Mouse (Mus musculus) hindbrain, embryonic 10.5 days (tissue): ENCODE data around the gene Mybl2. TPM values are rescaled to one million over a fixed set of nuclear protein-coding genes. Genes with fewer than 3 reads are reported as not detected.
"Not testable (repeated sequence)": the region's sequence is repeated elsewhere in the genome, so short reads cannot be mapped to it uniquely, and the experiment has no call there.

Experiments
- DNase-seq: peaks from one replicate; pipeline ENCODE4 v3.0.0-alpha.2; 2017; ENCODE audit warnings: low spot score
- H3K27ac ChIP-seq: fragments of 300-500 bp; sonication (generic); 2 replicates; pipeline ENCODE4 v1.5.1; 2016; ENCODE audit warnings: mild to moderate bottlenecking, moderate library complexity
- H3K27me3 ChIP-seq: fragments of 300-500 bp; sonication (generic); 2 replicates; pipeline ENCODE4 v1.6.1; 2016; ENCODE audit warnings: mild to moderate bottlenecking; ENCODE audit not compliant: poor library complexity, insufficient read depth, severe bottlenecking
- H3K36me3 ChIP-seq: fragments of 300-500 bp; sonication (generic); 2 replicates; pipeline ENCODE4 v1.6.1; 2016; ENCODE audit warnings: mild to moderate bottlenecking, moderate library complexity
- H3K4me1 ChIP-seq: fragments of 300-500 bp; sonication (generic); replicated peaks from 2 replicates; pipeline ENCODE4 v1.6.1; 2016; ENCODE audit warnings: mild to moderate bottlenecking
- H3K4me3 ChIP-seq: fragments of 300-500 bp; sonication (generic); 2 replicates; pipeline ENCODE4 v1.5.1; 2016; ENCODE audit warnings: mild to moderate bottlenecking, moderate library complexity
- H3K9me3 ChIP-seq: fragments of 300-500 bp; sonication (generic); 2 replicates; pipeline ENCODE4 v1.6.1; 2016; ENCODE audit warnings: mild to moderate bottlenecking, moderate library complexity
- WGBS: fragments of 180-500 bp; shearing (Covaris S2); methylation state at CpG from one replicate; pipeline ENCODE4 v1.1.7; 2016; 5-methylcytosine and 5-hydroxymethylcytosine counted together
- polyA plus RNA-seq: library from polyadenylated mRNA; unstranded; fragments of >200 nt; fragmentation: Nextera tagmentation; extraction: Ambion mirVana; gene quantifications from 2 replicates; pipeline ENCODE4 v1.2.1, GENCODE M21; 2016

The Mybl2 gene
- polyA plus RNA-seq, 1 experiment from 2014 or later = 44.5 TPM

GRCm38 (mm10) chr2:163055715-163056114, 1.2 kb downstream of the Mybl2 start:
- Histone ChIP-seq H3K9me3 (no peaks in the 10 kb centered on the region), H3K36me3 (peaks cover 11% of the 10 kb centered on the region), H3K4me3 (peak overlapping the region; percentile 84), H3K27ac (peak overlapping the region; percentile 91), H3K4me1 (peaks cover 43% of the 10 kb centered on the region), H3K27me3 (0 out of 2 replicates have a peak, but pooled peaks cover 5% of the 10 kb centered on the region)
- 41% methylated on average over 5 of the region's 5 CpGs for WGBS
- no peak for DNase-seq

GRCm38 (mm10) chr2:163056584-163056983, 2.1 kb downstream of the Mybl2 start:
- 92% methylated on average over 9 of the region's 9 CpGs for WGBS
- DNase-seq = no peak
- no peak overlapping the region for H3K4me3 ChIP-seq
- H3K27ac ChIP-seq = no peak overlapping the region
- no peaks in the 10 kb centered on the region for H3K9me3 ChIP-seq
- H3K4me1 ChIP-seq = peaks cover 42% of the 10 kb centered on the region
- H3K27me3 ChIP-seq = 0 out of 2 replicates have a peak, but pooled peaks cover 5% of the 10 kb centered on the region
- peaks cover 19% of the 10 kb centered on the region for H3K36me3 ChIP-seq

GRCm38 (mm10) chr2:163058981-163059380, 4.5 kb downstream of the Mybl2 start:
- not testable (repeated sequence) for H3K4me3 ChIP-seq, H3K9me3 ChIP-seq, H3K27me3 ChIP-seq, DNase-seq, H3K27ac ChIP-seq
- Histone ChIP-seq H3K36me3 (peaks cover 43% of the 10 kb centered on the region), H3K4me1 (peaks cover 30% of the 10 kb centered on the region)
- WGBS = 94% methylated on average over 7 of the region's 7 CpGs

DNA sequence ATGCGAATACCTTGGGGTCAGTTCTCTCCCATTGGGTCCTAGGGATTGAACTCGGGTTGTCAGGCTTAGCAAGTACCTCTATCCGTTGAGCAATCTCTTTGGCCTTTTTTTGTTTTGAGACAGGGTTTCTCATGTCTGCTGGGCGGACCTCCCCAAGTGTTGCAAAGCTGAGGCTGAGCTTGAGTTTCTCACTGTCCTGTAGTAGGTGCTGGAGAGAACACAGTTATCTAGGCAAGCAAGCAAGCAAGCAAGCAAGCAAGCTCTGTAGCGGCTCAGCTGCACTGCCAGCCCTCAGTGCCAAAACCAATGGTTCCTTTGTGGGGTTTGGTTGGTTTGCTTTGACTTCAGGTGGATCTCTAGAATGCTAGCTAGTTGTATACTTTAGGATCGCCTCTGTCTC, 6.1 kb downstream of the Mybl2 start:
- H3K27me3 ChIP-seq = 0 out of 2 replicates have a peak, but pooled peaks cover 3% of the 10 kb centered on the region
- no peak for DNase-seq
- 88% methylated on average over 6 of the region's 6 CpGs for whole genome bisulfite sequencing
- no peak overlapping the region for H3K4me3 ChIP-seq
- peaks cover 60% of the 10 kb centered on the region for H3K36me3 ChIP-seq
- no peak overlapping the region for H3K27ac ChIP-seq
- peaks cover 14% of the 10 kb centered on the region for H3K4me1 ChIP-seq
- H3K9me3 ChIP-seq = no peaks in the 10 kb centered on the region

GRCm38 (mm10) chr2:163061203-163062118, 7.0 kb downstream of the Mybl2 start:
- WGBS = 83% methylated on average over 8 of the region's 8 CpGs
- DNase-seq = no peak
- H3K27me3 ChIP-seq = no peaks in the 10 kb centered on the region
- H3K4me3 ChIP-seq = no peak overlapping the region
- peaks cover 5% of the 10 kb centered on the region; the same call in 1 of the 2 replicates for H3K4me1 ChIP-seq
- H3K9me3 ChIP-seq = no peaks in the 10 kb centered on the region
- H3K36me3 ChIP-seq = peaks cover 68% of the 10 kb centered on the region
- no peak overlapping the region for H3K27ac ChIP-seq

DNA sequence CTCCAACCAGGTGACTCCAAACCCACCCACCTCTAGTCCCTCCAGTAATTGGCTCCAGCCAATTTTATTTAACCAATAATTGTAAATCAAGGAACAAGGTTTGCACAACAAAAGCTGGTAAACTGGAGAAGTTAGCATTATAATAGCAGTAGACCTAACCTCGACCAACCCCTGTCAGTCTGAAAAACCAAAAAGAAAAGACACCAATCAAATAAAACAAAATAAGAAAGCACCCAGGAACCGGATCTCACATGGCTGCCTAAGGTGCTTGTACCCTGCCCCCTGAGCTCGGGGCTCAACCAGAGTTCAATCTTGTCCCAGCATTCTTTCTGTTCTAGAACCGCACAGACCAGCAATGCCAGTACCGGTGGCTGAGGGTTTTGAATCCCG, 7.6 kb downstream of the Mybl2 start:
- no peak overlapping the region for H3K4me3 ChIP-seq
- no peaks in the 10 kb centered on the region for H3K9me3 ChIP-seq
- DNase-seq = no peak
- 0 out of 2 replicates have a peak, but pooled peaks cover 3% of the 10 kb centered on the region for H3K4me1 ChIP-seq
- no peak overlapping the region for H3K27ac ChIP-seq
- H3K36me3 ChIP-seq = peaks cover 75% of the 10 kb centered on the region
- H3K27me3 ChIP-seq = no peaks in the 10 kb centered on the region
- 76% methylated on average over 6 of the region's 6 CpGs for WGBS

- WGBS = 86% methylated on average over 6 of the region's 6 CpGs
- no peak for DNase-seq
- Histone ChIP-seq H3K27ac (no peak overlapping the region), H3K36me3 (peaks cover 97% of the 10 kb centered on the region), H3K27me3 (no peaks in the 10 kb centered on the region), H3K4me1 (no peaks in the 10 kb centered on the region), H3K4me3 (no peak overlapping the region), H3K9me3 (no peaks in the 10 kb centered on the region)
Observed at GRCm38 (mm10) chr2:163066326-163066725, 11.8 kb downstream of the Mybl2 start.

GRCm38 (mm10) chr2:163067233-163067632, 12.7 kb downstream of the Mybl2 start:
- no peaks in the 10 kb centered on the region for H3K4me1 ChIP-seq
- H3K9me3 ChIP-seq = no peaks in the 10 kb centered on the region
- H3K4me3 ChIP-seq = no peak overlapping the region
- 87% methylated on average over 1 of the region's 1 CpGs for WGBS
- no peak overlapping the region for H3K27ac ChIP-seq
- no peak for DNase-seq
- H3K36me3 ChIP-seq = peaks cover 97% of the 10 kb centered on the region
- no peaks in the 10 kb centered on the region for H3K27me3 ChIP-seq

DNA sequence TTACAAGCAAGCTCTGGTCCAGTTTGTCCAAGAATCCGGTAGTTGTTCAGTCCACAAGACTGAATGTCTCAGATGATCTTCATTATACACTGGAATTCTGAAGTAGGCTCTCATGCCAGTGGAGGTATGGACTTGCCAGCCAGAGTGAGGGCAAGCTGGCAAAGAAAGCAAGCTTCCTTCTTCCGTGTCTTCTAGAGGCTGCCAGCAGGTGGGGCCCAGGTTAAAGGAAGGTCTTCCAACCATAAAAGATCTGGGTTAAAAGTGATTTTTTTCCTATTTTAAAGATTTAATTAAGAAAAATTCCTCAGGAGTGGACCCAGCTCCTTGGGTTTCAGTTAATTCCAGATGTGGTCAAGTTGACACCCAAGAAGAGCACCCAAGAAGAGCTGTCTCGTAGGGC, 15.7 kb downstream of the Mybl2 start:
- peaks cover 96% of the 10 kb centered on the region for H3K36me3 ChIP-seq
- H3K27me3 ChIP-seq = no peaks in the 10 kb centered on the region
- 91% methylated on average over 3 of the region's 3 CpGs for WGBS
- no peak overlapping the region for H3K27ac ChIP-seq
- no peaks in the 10 kb centered on the region for H3K9me3 ChIP-seq
- no peaks in the 10 kb centered on the region for H3K4me1 ChIP-seq
- no peak overlapping the region for H3K4me3 ChIP-seq
- no peak for DNase-seq

DNA sequence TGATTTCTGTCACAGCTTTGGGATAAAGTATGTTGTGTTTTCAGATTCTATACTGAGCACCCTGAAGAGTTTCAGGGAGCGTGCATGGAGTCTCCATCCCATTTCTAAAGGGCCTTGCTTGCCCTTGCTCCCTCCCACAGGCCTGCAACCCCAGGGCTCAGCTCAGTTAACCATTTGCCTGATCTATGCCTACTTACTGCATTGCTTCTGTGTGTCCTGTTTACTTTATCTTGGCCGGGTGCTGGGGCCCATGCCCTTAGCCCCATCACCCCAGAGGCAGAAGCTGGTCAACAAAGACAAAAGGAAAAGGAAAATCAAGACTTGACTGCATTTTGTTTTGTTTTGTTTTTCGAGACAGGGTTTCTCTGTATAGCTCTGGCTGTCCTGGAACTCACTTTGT, 17.1 kb downstream of the Mybl2 start:
- Histone ChIP-seq H3K4me1 (no peaks in the 10 kb centered on the region), H3K9me3 (no peaks in the 10 kb centered on the region), H3K27ac (no peak overlapping the region), H3K27me3 (no peaks in the 10 kb centered on the region), H3K4me3 (no peak overlapping the region), H3K36me3 (peaks cover 96% of the 10 kb centered on the region)
- no peak for DNase-seq
- WGBS = 85% methylated on average over 3 of the region's 3 CpGs

- DNase-seq = no peak
- no peak overlapping the region for H3K27ac ChIP-seq
- no peak overlapping the region for H3K4me3 ChIP-seq
- H3K9me3 ChIP-seq = no peaks in the 10 kb centered on the region
- no peaks in the 10 kb centered on the region for H3K27me3 ChIP-seq
- H3K36me3 ChIP-seq = peaks cover 97% of the 10 kb centered on the region
- no peaks in the 10 kb centered on the region for H3K4me1 ChIP-seq
- 94% methylated on average over 9 of the region's 9 CpGs for WGBS
Observed at GRCm38 (mm10) chr2:163073023-163073757, 18.7 kb downstream of the Mybl2 start.

- Histone ChIP-seq H3K9me3 (no peaks in the 10 kb centered on the region), H3K4me3 (no peak overlapping the region), H3K36me3 (peaks cover 97% of the 10 kb centered on the region), H3K27me3 (no peaks in the 10 kb centered on the region), H3K27ac (no peak overlapping the region), H3K4me1 (no peaks in the 10 kb centered on the region)
- 85% methylated on average over 7 of the region's 7 CpGs for WGBS
- DNase-seq = no peak
Observed at GRCm38 (mm10) chr2:163074006-163074405, 19.5 kb downstream of the Mybl2 start.

DNA sequence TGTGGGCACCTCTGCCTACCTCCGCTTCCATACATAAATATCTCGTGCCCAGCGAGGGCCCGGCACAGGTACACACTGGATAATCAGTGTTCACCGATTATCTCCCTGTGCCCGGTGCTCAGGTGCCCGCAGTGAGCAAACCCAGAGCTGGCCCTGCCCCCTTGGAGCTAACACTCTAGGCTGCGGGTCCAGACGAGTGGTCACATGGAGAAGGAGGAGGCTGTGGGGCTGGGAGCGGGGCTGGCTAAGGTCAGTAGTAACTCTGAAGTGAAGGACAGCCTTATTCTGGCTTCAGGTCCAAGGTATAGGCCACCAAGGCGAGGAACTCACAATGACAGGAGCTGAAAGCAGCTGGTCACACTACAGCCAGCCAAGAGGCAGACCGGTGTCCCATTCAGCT, 20.3 kb downstream of the Mybl2 start:
- Histone ChIP-seq H3K27me3 (no peaks in the 10 kb centered on the region), H3K9me3 (no peaks in the 10 kb centered on the region), H3K36me3 (peaks cover 99% of the 10 kb centered on the region), H3K27ac (no peak overlapping the region), H3K4me1 (no peaks in the 10 kb centered on the region), H3K4me3 (no peak overlapping the region)
- 94% methylated on average over 12 of the region's 12 CpGs for WGBS
- DNase-seq = no peak
